Mouse (Mus musculus): ENCODE results near the gene Ung. TPM values are rescaled to one million over a fixed set of nuclear protein-coding genes. Genes with fewer than 3 reads are reported as not detected.

Gene Ung
- polyA plus RNA-seq, 1 experiment from 2014 or later, result 37.3 TPM

DNA sequence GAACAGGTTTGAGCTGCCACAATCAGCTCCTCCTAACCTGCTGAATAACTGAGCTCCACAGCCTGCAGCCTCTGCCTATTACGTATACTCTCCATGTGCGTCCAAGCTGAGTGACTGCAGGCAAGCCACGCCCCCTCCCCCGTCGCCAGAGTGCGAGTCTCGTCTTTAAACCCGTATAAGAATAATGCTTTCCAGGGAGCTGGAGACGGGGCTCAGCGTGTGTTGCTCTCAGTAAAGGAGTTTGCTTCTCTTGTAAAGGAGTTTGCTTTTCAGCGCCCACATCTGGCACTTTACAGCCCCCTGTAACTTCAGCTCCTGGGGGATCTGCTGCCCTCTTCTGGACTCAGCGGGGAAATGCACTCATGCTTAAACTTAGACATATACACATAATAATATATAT is 23.3 kb downstream of the Ung start:
- peak overlapping the region; percentile 27; the same call in 1 of the 2 replicates for H3K4me2 ChIP-seq
- no peaks in the 10 kb centered on the region for H3K27me3 ChIP-seq
- H3K36me3 ChIP-seq, result no peaks in the 10 kb centered on the region
- no peaks in the 10 kb centered on the region for H3K9me3 ChIP-seq (replicated peaks)
- no peak overlapping the region for H3K9ac ChIP-seq
- 7% methylated on average over 12 of the region's 12 CpGs for WGBS
- peak overlapping the region; percentile 17; the same call in 1 of the 2 replicates for H3K4me3 ChIP-seq
- no peak for ATAC-seq (replicated peaks; ENCODE audit: insufficient number of reproducible peaks, insufficient read depth, low FRiP score, low read depth)
- H3K4me1 ChIP-seq (replicated peaks), result peaks cover 46% of the 10 kb centered on the region
- H3K27ac ChIP-seq, result no peak overlapping the region

DNA sequence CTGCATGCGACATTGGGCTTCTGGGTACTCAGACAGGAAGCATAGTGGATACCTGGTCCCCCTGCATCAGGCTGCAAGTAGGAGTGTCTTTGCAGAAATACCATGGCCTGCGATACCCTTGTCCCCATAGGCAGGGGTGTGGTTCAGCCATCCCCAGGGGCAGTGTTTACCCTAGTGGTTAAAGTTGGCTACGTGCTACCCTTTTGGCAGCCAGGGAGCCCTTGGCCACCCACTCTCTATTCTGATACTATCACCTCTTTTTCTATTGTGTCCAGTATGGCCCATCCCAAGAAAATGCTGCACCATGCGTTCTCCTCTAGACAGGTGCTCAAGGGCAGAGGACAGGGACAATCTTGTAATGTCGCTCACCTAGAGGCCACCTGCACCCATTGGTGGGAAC is 24.6 kb downstream of the Ung start:
- peak overlapping the region; percentile 34; the same call in 1 of the 2 replicates for H3K27ac ChIP-seq

DNA sequence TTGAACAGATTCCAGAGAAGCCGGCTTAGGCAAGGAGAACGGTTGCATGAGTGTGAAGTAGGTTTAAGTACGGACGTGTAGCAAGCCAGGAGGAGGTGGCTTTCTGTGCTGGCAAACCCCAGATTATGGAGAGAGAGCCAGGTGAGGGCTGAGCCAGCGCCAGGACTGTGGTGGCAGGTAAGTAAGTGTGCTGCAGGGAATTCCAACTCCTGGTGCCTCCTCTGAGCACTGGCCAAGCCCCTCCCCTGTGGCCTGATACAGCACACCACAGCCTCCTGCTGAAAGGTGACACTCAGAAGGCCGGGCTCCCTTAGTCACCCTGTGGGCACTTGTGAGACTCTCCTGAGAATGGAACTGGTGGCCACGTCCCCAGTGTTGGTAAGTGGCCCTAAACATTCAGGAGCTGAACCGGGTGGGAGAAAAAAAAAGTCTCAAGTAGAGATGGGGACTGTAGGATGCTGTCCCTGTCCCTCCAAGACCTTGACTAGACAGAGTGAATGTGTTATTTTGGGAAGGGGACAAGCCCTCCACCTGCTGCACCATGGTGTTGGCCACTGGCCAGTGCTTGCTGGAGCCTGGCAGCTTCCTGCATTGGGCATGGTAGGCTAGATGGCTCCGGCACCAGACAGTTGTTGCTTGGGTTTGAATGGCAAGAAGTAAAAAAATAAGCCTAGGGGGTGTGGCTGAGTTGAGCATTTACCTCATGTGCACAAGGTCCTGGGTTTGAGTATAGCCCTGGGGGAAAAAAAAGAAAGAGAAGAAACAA is 25.2 kb downstream of the Ung start:
- WGBS, result 50% methylated on average over 9 of the region's 9 CpGs
- H3K9ac ChIP-seq, result no peak overlapping the region
- peak overlapping the region; percentile 34; the same call in 1 of the 2 replicates for H3K27ac ChIP-seq

More for the DNA sequence above, 24.6 kb downstream of the Ung start:
- ATAC-seq (replicated peaks; ENCODE audit: insufficient number of reproducible peaks, insufficient read depth, low FRiP score, low read depth), result no peak
- Histone ChIP-seq H3K4me3 (no peak overlapping the region), H3K36me3 (no peaks in the 10 kb centered on the region), H3K9ac (no peak overlapping the region), H3K4me1 (replicated peaks) (peaks cover 39% of the 10 kb centered on the region), H3K4me2 (no peak overlapping the region), H3K9me3 (replicated peaks) (no peaks in the 10 kb centered on the region), H3K27me3 (no peaks in the 10 kb centered on the region)
- WGBS, result 60% methylated on average over 5 of the region's 5 CpGs

DNA sequence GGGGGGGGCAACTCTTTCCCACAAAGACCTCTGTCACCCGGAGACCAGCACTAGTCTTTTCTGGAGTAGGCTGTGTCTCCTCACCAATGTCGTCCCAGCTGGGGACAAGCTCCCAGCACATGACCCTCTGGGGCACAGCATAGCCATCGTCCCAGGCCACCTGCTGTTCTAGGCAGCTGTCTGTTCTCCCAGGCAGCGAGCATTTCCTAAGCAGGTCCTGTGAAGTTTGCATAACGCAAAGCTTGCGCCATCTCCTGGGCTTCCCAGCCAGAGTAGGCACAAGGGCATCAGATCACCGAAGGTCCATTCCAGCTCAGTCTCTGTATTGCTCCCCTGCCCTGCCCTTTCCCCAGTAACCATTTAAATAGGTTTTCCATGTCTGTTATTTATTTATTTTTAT is 27.1 kb downstream of the Ung start:
- H3K4me2 ChIP-seq, result no peak overlapping the region
- H3K4me1 ChIP-seq (replicated peaks), result peaks cover 28% of the 10 kb centered on the region
- no peak overlapping the region for H3K27ac ChIP-seq
- H3K4me3 ChIP-seq, result no peak overlapping the region
- H3K9ac ChIP-seq, result no peak overlapping the region
- no peaks in the 10 kb centered on the region for H3K27me3 ChIP-seq
- H3K9me3 ChIP-seq (replicated peaks), result no peaks in the 10 kb centered on the region
- no peak for ATAC-seq (replicated peaks; ENCODE audit: insufficient number of reproducible peaks, insufficient read depth, low FRiP score, low read depth)
- H3K36me3 ChIP-seq, result no peaks in the 10 kb centered on the region
- WGBS, result 62% methylated on average over 7 of the region's 7 CpGs

More for the DNA sequence above, 25.2 kb downstream of the Ung start:
- peaks cover 37% of the 10 kb centered on the region for H3K4me1 ChIP-seq (replicated peaks)
- H3K36me3 ChIP-seq, result no peaks in the 10 kb centered on the region
- no peak overlapping the region for H3K4me3 ChIP-seq
- H3K4me2 ChIP-seq, result no peak overlapping the region
- H3K27me3 ChIP-seq, result no peaks in the 10 kb centered on the region
- H3K9me3 ChIP-seq (replicated peaks), result no peaks in the 10 kb centered on the region
- ATAC-seq (replicated peaks; ENCODE audit: insufficient number of reproducible peaks, insufficient read depth, low FRiP score, low read depth), result no peak

DNA sequence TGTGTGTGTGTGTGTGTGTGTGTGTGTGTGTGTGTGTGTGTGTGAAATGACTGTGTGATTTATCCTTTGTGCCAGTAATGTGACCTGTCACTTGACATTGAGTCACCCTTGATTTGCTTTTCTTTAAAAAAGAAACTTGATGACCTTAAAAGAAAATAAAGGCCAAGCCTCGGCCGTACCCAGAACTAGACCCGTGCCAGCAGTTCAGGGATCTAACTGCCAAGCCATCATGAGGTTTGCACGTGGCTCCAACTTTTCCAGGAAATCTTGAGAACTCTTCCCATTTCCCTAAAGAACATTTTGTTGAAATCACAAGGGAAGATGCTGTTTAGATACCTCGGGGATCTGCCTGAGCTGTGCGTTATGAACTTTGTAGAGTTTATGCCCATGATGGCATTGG is 31.2 kb downstream of the Ung start:
- Histone ChIP-seq H3K4me3 (no peak overlapping the region), H3K4me2 (no peak overlapping the region), H3K27me3 (no peaks in the 10 kb centered on the region), H3K9me3 (replicated peaks) (no peaks in the 10 kb centered on the region), H3K36me3 (peaks cover 6% of the 10 kb centered on the region; the same call in 1 of the 2 replicates), H3K4me1 (replicated peaks) (peaks cover 8% of the 10 kb centered on the region), H3K9ac (no peak overlapping the region), H3K27ac (no peak overlapping the region)
- no peak for ATAC-seq (replicated peaks; ENCODE audit: insufficient number of reproducible peaks, insufficient read depth, low FRiP score, low read depth)
- 85% methylated on average over 6 of the region's 6 CpGs for WGBS

DNA sequence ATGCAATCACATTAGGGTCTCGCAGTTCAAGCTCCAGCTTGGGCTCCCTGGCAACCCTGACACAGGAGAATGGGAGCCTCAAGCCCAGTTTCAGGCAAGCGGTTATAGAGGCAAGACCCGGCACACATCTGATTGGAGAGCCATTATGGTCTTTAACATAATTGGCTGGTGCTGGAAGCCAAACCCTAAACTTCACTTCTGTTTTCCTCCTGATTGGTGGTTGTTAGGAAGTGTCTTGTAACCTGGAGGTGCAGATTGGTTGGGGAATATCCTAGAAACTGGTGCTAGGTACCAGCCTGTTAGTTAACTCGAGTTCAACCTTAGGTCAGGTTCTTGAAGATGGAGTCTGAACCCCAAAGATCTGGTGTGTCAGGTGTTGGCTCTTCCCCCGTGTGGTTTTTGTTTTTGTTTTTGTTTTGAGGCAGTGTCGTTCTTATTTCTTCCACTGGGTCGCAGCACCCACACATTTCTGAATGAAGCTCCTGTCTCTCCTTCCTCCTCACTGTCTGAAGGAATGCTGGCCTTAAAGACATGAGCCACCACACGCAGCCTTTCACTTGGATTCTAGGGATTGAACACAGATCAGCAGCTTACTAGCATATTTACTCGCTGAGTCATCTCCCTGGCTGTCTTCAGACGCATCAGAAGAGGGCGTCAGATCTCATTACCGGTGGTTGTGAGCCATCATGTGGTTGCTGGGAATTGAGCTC is 32.1 kb downstream of the Ung start:
- Histone ChIP-seq H3K36me3 (peaks cover 9% of the 10 kb centered on the region; the same call in 1 of the 2 replicates), H3K4me2 (no peak overlapping the region), H3K9ac (no peak overlapping the region), H3K27ac (no peak overlapping the region), H3K9me3 (replicated peaks) (no peaks in the 10 kb centered on the region), H3K27me3 (no peaks in the 10 kb centered on the region), H3K4me1 (replicated peaks) (peaks cover 8% of the 10 kb centered on the region), H3K4me3 (no peak overlapping the region)
- no peak for ATAC-seq (replicated peaks; ENCODE audit: insufficient number of reproducible peaks, insufficient read depth, low FRiP score, low read depth)
- 54% methylated on average over 12 of the region's 12 CpGs for WGBS

DNA sequence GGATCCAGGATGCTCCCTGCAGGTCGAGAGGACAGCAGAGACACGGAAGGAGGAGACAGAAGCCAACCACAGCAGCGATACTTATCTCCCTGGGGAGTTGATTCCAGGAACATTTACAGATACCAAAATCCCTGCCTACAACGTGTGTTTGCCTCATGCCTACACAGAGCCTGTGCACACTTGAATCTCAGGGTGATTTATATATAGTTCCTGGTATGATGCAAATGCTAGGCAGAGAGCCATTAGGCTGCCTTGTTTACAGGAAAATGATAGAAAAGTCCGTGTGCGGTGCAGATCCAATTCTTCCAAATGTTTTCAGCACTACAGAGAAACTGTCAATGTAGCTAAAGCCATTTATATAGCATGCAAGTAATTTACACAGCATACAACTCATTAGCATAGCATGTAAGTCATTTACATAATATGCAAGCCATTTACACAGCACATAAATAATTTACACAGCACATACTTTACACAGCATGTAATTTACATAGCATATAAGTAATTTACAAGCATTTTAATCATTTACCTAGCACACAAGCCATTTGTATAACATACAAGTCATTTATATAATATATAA is 33.0 kb downstream of the Ung start:
- no peak for ATAC-seq (replicated peaks; ENCODE audit: insufficient number of reproducible peaks, insufficient read depth, low FRiP score, low read depth)
- H3K4me2 ChIP-seq, result no peak overlapping the region
- no peak overlapping the region for H3K27ac ChIP-seq
- H3K4me1 ChIP-seq (replicated peaks), result peaks cover 8% of the 10 kb centered on the region
- no peak overlapping the region for H3K9ac ChIP-seq
- H3K4me3 ChIP-seq, result no peak overlapping the region
- H3K36me3 ChIP-seq, result peaks cover 9% of the 10 kb centered on the region; the same call in 1 of the 2 replicates
- H3K9me3 ChIP-seq (replicated peaks), result no peaks in the 10 kb centered on the region
- WGBS, result 43% methylated on average over 6 of the region's 6 CpGs
- no peaks in the 10 kb centered on the region for H3K27me3 ChIP-seq

DNA sequence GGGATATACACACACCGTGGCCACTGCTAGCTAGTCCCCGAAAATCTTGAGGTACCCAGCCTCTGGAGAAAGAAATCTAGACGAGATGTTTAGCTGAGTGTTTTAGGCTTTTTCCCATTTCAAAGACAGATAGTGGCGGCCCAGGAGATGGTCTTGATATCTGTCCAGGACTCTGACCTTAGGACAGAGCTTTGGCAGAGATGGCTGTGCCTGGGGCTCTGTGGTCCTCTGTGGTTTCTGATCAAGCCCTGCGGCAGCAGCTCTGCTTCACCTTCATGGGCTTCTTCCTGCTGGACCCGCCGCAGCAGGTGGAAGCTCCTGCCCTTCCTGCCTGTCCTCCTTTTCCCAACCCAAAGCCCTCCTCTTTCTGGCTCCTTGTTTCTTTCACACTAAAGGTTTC is 40.2 kb downstream of the Ung start:
- no peak for ATAC-seq (replicated peaks; ENCODE audit: insufficient number of reproducible peaks, insufficient read depth, low FRiP score, low read depth)
- no peaks in the 10 kb centered on the region for H3K27me3 ChIP-seq
- H3K9ac ChIP-seq, result no peak overlapping the region
- no peak overlapping the region for H3K27ac ChIP-seq
- H3K4me3 ChIP-seq, result no peak overlapping the region
- H3K9me3 ChIP-seq (replicated peaks), result no peaks in the 10 kb centered on the region
- WGBS, result 80% methylated on average over 7 of the region's 7 CpGs
- no peak overlapping the region for H3K4me2 ChIP-seq
- peaks cover 20% of the 10 kb centered on the region for H3K4me1 ChIP-seq (replicated peaks)
- H3K36me3 ChIP-seq, result peaks cover 9% of the 10 kb centered on the region; the same call in 1 of the 2 replicates

DNA sequence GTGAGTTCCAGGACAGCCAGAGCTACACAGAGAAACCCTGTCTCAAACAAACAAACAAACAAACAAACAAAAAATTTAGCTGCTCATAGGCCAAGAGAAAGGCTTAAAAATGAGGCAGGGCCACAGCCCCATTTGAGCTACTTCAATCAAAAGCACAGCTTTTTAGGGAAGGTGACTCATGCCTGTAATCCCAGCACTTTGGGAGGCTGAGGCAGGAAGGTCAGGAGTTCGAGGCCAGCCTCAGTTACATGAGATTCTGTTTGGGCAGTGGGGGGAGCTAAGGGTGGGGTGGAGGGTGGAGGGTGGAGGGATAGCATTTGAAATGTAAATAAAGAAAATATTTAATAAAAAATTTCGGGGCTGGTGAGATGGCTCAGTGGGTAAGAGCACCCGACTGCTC is 42.8 kb downstream of the Ung start:
- WGBS, result 92% methylated on average over 3 of the region's 3 CpGs
- Histone ChIP-seq H3K9me3 (replicated peaks) (no peaks in the 10 kb centered on the region), H3K4me2 (no peak overlapping the region), H3K9ac (no peak overlapping the region), H3K4me1 (replicated peaks) (peaks cover 33% of the 10 kb centered on the region), H3K27ac (no peak overlapping the region), H3K27me3 (no peaks in the 10 kb centered on the region), H3K36me3 (no peaks in the 10 kb centered on the region), H3K4me3 (no peak overlapping the region)
- no peak for ATAC-seq (replicated peaks; ENCODE audit: insufficient number of reproducible peaks, insufficient read depth, low FRiP score, low read depth)

DNA sequence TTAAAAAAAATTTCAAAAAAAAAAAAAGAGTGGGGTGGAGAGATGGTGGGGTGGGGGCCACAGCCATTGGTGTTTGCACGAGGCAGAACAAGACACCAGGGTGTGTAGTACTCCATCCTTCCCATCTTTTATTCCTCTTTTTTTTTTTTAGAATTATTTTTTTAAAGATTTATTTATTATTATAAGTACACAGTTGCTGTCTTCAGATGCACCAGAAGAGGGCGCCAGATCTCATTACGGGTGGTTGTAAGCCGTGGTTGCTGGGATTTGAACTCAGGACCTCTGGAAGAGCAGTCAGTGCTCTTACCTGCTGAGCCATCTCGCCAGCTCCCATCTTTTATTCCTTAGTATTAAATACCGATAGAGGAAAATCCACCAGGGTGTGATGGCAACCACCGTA is 43.3 kb downstream of the Ung start:
- no peaks in the 10 kb centered on the region for H3K9me3 ChIP-seq (replicated peaks)
- peak overlapping the region; percentile 89 for H3K4me2 ChIP-seq
- H3K9ac ChIP-seq, result no peak overlapping the region
- no peaks in the 10 kb centered on the region for H3K27me3 ChIP-seq
- 69% methylated on average over 7 of the region's 7 CpGs for WGBS
- no peak for ATAC-seq (replicated peaks; ENCODE audit: insufficient number of reproducible peaks, insufficient read depth, low FRiP score, low read depth)
- peak overlapping the region; percentile 87 for H3K27ac ChIP-seq
- H3K4me1 ChIP-seq (replicated peaks), result peaks cover 33% of the 10 kb centered on the region
- H3K36me3 ChIP-seq, result no peaks in the 10 kb centered on the region
- H3K4me3 ChIP-seq, result no peak overlapping the region

DNA sequence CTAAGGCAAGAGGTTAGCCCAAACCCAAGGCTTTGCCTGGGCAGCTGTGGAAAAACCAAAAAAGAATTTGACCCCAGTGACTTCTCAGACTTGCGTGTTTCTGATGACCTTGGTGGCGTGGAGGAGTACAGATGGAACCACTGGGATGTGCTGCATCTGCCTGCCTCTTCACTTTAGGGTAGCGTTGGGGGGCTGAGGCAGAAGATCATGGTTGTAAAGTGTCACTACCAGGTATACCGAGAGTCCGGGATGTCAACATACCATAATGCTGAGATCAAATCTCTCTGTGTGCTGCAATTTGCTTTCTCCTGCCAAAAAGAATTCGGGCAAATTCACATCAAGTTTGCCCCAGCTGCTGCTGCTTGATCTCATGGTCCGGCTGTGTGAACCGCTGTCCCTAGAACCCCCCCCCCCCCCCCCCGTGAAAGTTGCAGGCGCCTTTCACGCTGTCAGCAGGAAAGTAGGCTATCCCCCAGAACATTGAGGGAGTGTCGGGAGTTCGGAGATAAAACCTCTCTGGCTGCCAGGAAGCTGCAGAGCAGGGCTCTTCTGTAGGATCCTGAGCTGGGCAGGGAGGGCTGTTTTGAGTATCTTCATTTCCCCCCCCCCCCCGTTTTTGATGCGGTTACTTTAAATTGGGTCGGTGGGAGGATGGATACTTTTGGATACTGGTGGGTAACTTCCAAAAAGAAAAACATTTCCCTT is 43.8 kb downstream of the Ung start:
- Histone ChIP-seq H3K27ac (peak overlapping the region; percentile 87), H3K4me1 (replicated peaks) (peaks cover 33% of the 10 kb centered on the region), H3K27me3 (no peaks in the 10 kb centered on the region), H3K9me3 (replicated peaks) (no peaks in the 10 kb centered on the region), H3K9ac (0 out of 2 replicates have a peak overlapping the region, but pooled peaks have one; percentile 6), H3K4me3 (peak overlapping the region; percentile 14), H3K4me2 (peak overlapping the region; percentile 89), H3K36me3 (no peaks in the 10 kb centered on the region)
- no peak for ATAC-seq (replicated peaks; ENCODE audit: insufficient number of reproducible peaks, insufficient read depth, low FRiP score, low read depth)
- WGBS, result 13% methylated on average over 16 of the region's 16 CpGs

Data from heart, embryonic 15.5 days (tissue).